7 mouse cellular contexts compared by ENCODE assay signal in genomic region chr9:16501990-16502672, GRCm38 (mm10). TPM values are rescaled to one million over a fixed set of nuclear protein-coding genes. Genes with fewer than 3 reads are reported as not detected.
A peak's percentile ranks its signal among the peaks of the same experiment; 100 is the strongest.
DNase-seq lines count a peak whose midpoint lies in the region; ATAC-seq lines count a peak whose summit lies in the region.

No protein-coding gene starts in this region.

- peaks cover 41% of the 10 kb centered on the region for H3K27me3 ChIP-seq in intestine, embryonic 14.5 days (replicated peaks; ENCODE audit: control insufficient read depth, insufficient read depth, low read length)
- 0 out of 2 replicates have a peak, but pooled peaks cover 15% of the 10 kb centered on the region for H3K27me3 ChIP-seq in limb, embryonic 13.5 days
- no peaks in the 10 kb centered on the region for H3K27me3 ChIP-seq in midbrain, embryonic 16.5 days (ENCODE audit: control insufficient read depth, insufficient read depth, low read depth, low read length)

- no peaks in the 10 kb centered on the region for H3K36me3 ChIP-seq in intestine, embryonic 14.5 days (ENCODE audit: control insufficient read depth, insufficient read depth, low read length)
- H3K36me3 ChIP-seq in limb, embryonic 13.5 days = no peaks in the 10 kb centered on the region
- H3K36me3 ChIP-seq in midbrain, embryonic 16.5 days (ENCODE audit: control insufficient read depth, insufficient read depth, low read length) = no peaks in the 10 kb centered on the region

- peak overlapping the region; percentile 55 for H3K4me3 ChIP-seq in intestine, embryonic 14.5 days (ENCODE audit: low read depth, low read length)
- peak overlapping the region; percentile 59 for H3K4me3 ChIP-seq in limb, embryonic 13.5 days
- peak overlapping the region; percentile 87 for H3K4me3 ChIP-seq in midbrain, embryonic 16.5 days (ENCODE audit: low read depth, low read length)

- no peak overlapping the region for H3K27ac ChIP-seq in intestine, embryonic 14.5 days (ENCODE audit: low read depth)
- H3K27ac ChIP-seq in limb, embryonic 13.5 days = peak overlapping the region; percentile 83
- peak overlapping the region; percentile 96 for H3K27ac ChIP-seq in midbrain, embryonic 16.5 days (ENCODE audit: low read length)

- H3K4me1 ChIP-seq in intestine, embryonic 14.5 days (replicated peaks; ENCODE audit: control insufficient read depth, insufficient read depth, low read length) = 0 out of 2 replicates have a peak, but pooled peaks cover 4% of the 10 kb centered on the region
- H3K4me1 ChIP-seq in limb, embryonic 13.5 days = peaks cover 27% of the 10 kb centered on the region
- peaks cover 15% of the 10 kb centered on the region for H3K4me1 ChIP-seq in midbrain, embryonic 16.5 days (ENCODE audit: control insufficient read depth, insufficient read depth, low read length)

- H3K4me2 ChIP-seq in intestine, embryonic 14.5 days (ENCODE audit: low read length) = peak overlapping the region; percentile 96
- peak overlapping the region; percentile 86 for H3K4me2 ChIP-seq in limb, embryonic 13.5 days (replicated peaks)
- peak overlapping the region; percentile 76 for H3K4me2 ChIP-seq in midbrain, embryonic 16.5 days (ENCODE audit: low read length)

- ATAC-seq in intestine, embryonic 14.5 days (replicated peaks; ENCODE audit: low FRiP score, low TSS enrichment, low read depth) = peak; percentile 62
- ATAC-seq in limb, embryonic 13.5 days (ENCODE audit: low FRiP score, low read depth) = peak; percentile 65
- ATAC-seq in midbrain, embryonic 16.5 days = peak; percentile 83

- WGBS in intestine, embryonic 14.5 days = under 1% methylated on average over 48 of the region's 52 CpGs
- under 1% methylated on average over 49 of the region's 52 CpGs for WGBS in limb, embryonic 13.5 days
- WGBS in midbrain, embryonic 16.5 days = under 1% methylated on average over 50 of the region's 52 CpGs

- DNase-seq in adrenal gland, postnatal 25 days = peak; percentile 70
- DNase-seq in cerebellum, postnatal 10 days = peak; percentile 84 to 86
- DNase-seq in frontal cortex, postnatal 10 days (ENCODE audit: low spot score in 2 of 2) = peak; percentile 63 to 81
- DNase-seq in intestine, embryonic 14.5 days (ENCODE audit: low spot score) = peak; percentile 79
- DNase-seq in testis, postnatal 10 days (ENCODE audit: low spot score) = peak; percentile 73

- no peaks in the 10 kb centered on the region for H3K9me3 ChIP-seq in intestine, embryonic 14.5 days (ENCODE audit: control insufficient read depth, low read length)
- no peaks in the 10 kb centered on the region for H3K9me3 ChIP-seq in limb, embryonic 13.5 days
- H3K9me3 ChIP-seq in midbrain, embryonic 16.5 days (replicated peaks; ENCODE audit: control insufficient read depth, low read length, poor library complexity, severe bottlenecking) = no peaks in the 10 kb centered on the region

- peak overlapping the region; percentile 40 for H3K9ac ChIP-seq in intestine, embryonic 14.5 days (ENCODE audit: low read length)
- H3K9ac ChIP-seq in limb, embryonic 13.5 days = peak overlapping the region; percentile 76
- H3K9ac ChIP-seq in midbrain, embryonic 16.5 days (ENCODE audit: low read depth, low read length) = peak overlapping the region; percentile 84

RNA-seq across cellular contexts. Expression of gene Fat3, which starts 1.0 kb away (rescaled TPM):
- total RNA-seq in adrenal gland, postnatal 25 days (2021) = 3.5 and 3.9 TPM in 2 replicates
- polyA plus RNA-seq in intestine, embryonic 14.5 days (2014; fragmentation: Nextera tagmentation; extraction: Ambion mirVana) = 1.2 and 1.3 TPM in 2 replicates
- 5.0 and 5.8 TPM in 2 replicates for polyA plus RNA-seq in limb, embryonic 13.5 days (2015; fragmentation: Nextera tagmentation; extraction: Ambion mirVana)
- 12.8 and 13.4 TPM in 2 replicates for polyA plus RNA-seq in midbrain, embryonic 16.5 days (2015; fragmentation: Nextera tagmentation; extraction: Ambion mirVana)
